Mouse (Mus musculus) E14TG2a.4 (cell line): ENCODE results near the gene Cd274.

Source experiments
- CTCF ChIP-seq: conservative IDR thresholded peaks from 2 replicates; pipeline ENCODE4 v1.5.1; 2014; ENCODE audit warnings: low read length
- NANOG ChIP-seq: IDR thresholded peaks from 2 replicates; pipeline ENCODE4 v1.6.1; 2014; ENCODE audit warnings: borderline replicate concordance, low read length, mixed read lengths
- POU5F1 ChIP-seq: IDR thresholded peaks from 2 replicates; pipeline ENCODE4 v1.6.1; 2014; ENCODE audit warnings: low read length, borderline replicate concordance

DNA sequence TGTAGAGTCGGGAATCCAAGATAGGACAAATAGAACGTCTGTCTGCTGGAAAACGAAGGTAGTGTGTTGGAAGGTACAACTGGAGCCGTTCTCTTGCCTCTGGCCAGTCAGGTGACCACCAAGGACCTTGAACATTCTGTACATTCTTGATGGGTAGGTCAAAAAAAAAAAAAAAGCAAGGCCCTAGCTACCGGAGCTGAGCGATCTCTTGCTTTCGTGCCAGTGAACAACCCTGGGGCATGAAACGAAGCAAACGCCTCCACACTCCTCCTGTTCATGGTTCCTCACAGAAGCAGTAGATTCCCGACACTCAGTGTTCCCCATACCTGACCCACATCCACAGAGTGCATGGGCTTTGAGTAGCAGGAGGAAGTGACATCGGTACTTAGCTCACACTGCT is 11.0 kb upstream of the Cd274 start:
- TF ChIP-seq CTCF (no peak), NANOG (no peak), POU5F1 (no peak)
